Mouse (Mus musculus): ENCODE results near the gene Zfp668.

GRCm38 (mm10) chr7:127841340-127842000 is 35.2 kb downstream of the Zfp668 start:
- peak; percentile 96 for TF ChIP-seq MAX (IDR thresholded peaks at IDR 0.05)
- no peak for TF ChIP-seq CTCF (IDR thresholded peaks at IDR 0.05; ENCODE audit: control insufficient read depth, insufficient read depth, insufficient read length)
- TF ChIP-seq MYOG (IDR thresholded peaks at IDR 0.05; ENCODE audit: control insufficient read depth, extremely low read depth, insufficient read length) = no peak
- no peak for TF ChIP-seq FOSL1 (IDR thresholded peaks at IDR 0.05; ENCODE audit: insufficient read depth, low read length, poor library complexity, severe bottlenecking)
